Mouse (Mus musculus) cortical plate, adult 2 months (tissue): Measurements from ENCODE around the gene Spata1.

ENCODE experiments used
- CTCF ChIP-seq: fragments of 200-500 bp; IDR thresholded peaks from 2 replicates; pipeline ENCODE4 v1.5.1; 2011; ENCODE audit warnings: mild to moderate bottlenecking, control low read depth, low read length; ENCODE audit not compliant: insufficient read depth; ENCODE audit errors: extremely low read depth
- POLR2A ChIP-seq: fragments of 200-500 bp; IDR thresholded peaks from 2 replicates; pipeline ENCODE4 v1.6.1; 2011; ENCODE audit warnings: mild to moderate bottlenecking, low read length, control low read depth; ENCODE audit not compliant: insufficient read depth; ENCODE audit errors: extremely low read depth

DNA sequence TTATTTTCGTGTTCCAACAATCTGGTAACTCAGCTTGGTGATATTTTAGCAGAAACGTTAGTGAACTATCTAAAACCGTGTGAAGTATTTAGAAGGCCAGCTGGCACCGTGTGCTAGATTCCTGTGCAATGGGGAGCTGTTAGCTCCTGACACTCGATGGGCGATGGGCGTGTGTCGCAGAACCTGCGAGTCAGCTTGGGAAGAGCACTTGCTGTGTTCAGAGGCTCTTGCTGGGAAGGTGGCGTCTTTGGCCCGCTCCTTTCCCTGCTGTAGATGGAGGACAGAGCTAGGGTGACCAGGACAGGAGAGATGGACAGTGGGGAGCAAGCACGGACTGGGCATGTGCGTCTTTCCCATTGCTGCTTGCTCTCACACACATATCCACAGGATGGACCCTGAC, 86.5 kb downstream of the Spata1 start:
- TF ChIP-seq POLR2A (no peak), CTCF (no peak)
